Mouse (Mus musculus) hindbrain, postnatal 0 days (tissue): ENCODE measurements around the gene Lyzl6. TPM values are rescaled to one million over a fixed set of nuclear protein-coding genes. Genes with fewer than 3 reads are reported as not detected.

ENCODE experiments used
- ATAC-seq: fragments of 200-750 bp; cut with Nextera tagmentation; 2 replicates; pipeline ENCODE4 v1.8.0; 2017; ENCODE audit warnings: mild to moderate bottlenecking, moderate TSS enrichment, moderate library complexity
- DNase-seq: peaks from one replicate; pipeline ENCODE4 v3.0.0-alpha.2; 2015; ENCODE audit warnings: low spot score
- H3K27ac ChIP-seq: fragments of 300-500 bp; sonication (generic); 2 replicates; pipeline ENCODE4 v1.5.1; 2014; ENCODE audit warnings: mild to moderate bottlenecking
- H3K27me3 ChIP-seq: fragments of 300-500 bp; sonication (generic); 2 replicates; pipeline ENCODE4 v1.6.1; 2014; ENCODE audit warnings: low read length, mixed read lengths; ENCODE audit not compliant: insufficient read depth
- H3K36me3 ChIP-seq: fragments of 300-500 bp; sonication (generic); 2 replicates; pipeline ENCODE4 v1.6.1; 2014; ENCODE audit warnings: low read length, mixed read lengths; ENCODE audit not compliant: insufficient read depth
- H3K4me1 ChIP-seq: fragments of 300-500 bp; sonication (generic); 2 replicates; pipeline ENCODE4 v1.6.1; 2014; ENCODE audit warnings: antibody characterized with exemption, low read length, mixed read lengths; ENCODE audit not compliant: insufficient read depth
- H3K4me2 ChIP-seq: fragments of 300-500 bp; sonication (generic); 2 replicates; pipeline ENCODE4 v1.6.1; 2014; ENCODE audit warnings: low read depth, mild to moderate bottlenecking, low read length, moderate library complexity, mixed read lengths
- H3K4me3 ChIP-seq: fragments of 300-500 bp; sonication (generic); 2 replicates; pipeline ENCODE4 v1.5.1; 2014; ENCODE audit warnings: low read length
- H3K9ac ChIP-seq: fragments of 300-500 bp; sonication (generic); replicated peaks from 2 replicates; pipeline ENCODE4 v1.6.1; 2014; ENCODE audit warnings: mild to moderate bottlenecking, low read length, moderate library complexity, mixed read lengths
- H3K9me3 ChIP-seq: fragments of 300-500 bp; sonication (generic); 2 replicates; pipeline ENCODE4 v1.6.1; 2016; ENCODE audit warnings: low read length, mixed read lengths
- CTCF ChIP-seq: IDR thresholded peaks from 2 replicates; pipeline ENCODE4 v1.5.1; 2016; ENCODE audit warnings: antibody characterized with exemption, control low read depth, low read depth
- WGBS: fragments of 180-500 bp; shearing (Covaris S2); extraction: QIAGEN DNeasy Blood & Tissue Kit; methylation state at CpG from one replicate; pipeline ENCODE4 v1.1.7; 2014; 5-methylcytosine and 5-hydroxymethylcytosine counted together
- polyA plus RNA-seq: library from polyadenylated mRNA; unstranded; fragments of >200 nt; fragmentation: Nextera tagmentation; extraction: Ambion mirVana; gene quantifications from 2 replicates; pipeline ENCODE4 v1.2.1, GENCODE M21; 2015
- total RNA-seq: library from RNA; depleted of rRNA; stranded (reverse); fragments of >200 nt; gene quantifications from 2 replicates; pipeline ENCODE4 v1.2.3, GENCODE M21; 2014; rRNA removed

The Lyzl6 gene
- total and polyA plus RNA-seq, 2 experiments from 2014 or later: not detected

DNA sequence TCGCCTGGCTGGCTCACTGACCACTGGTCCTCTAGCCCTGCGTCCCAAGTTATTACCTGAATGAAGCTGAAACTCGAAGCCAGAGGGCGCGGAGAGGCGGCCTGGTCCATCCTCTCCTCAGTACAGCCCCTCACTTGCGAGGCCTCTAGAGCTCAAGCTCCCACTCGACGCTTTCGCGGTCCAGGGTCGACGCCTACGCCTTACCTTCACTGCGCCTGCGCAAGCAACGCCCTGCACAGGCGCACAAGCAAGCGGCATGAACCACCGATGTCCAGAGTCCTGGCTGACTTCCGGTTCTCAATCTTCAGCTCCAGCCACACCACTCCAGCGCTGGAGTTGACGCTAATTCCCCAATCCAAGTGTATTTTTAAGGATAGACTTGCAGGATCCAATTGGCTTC, 11.2 kb downstream of the Lyzl6 start:
- H3K4me2 ChIP-seq: no peak overlapping the region
- no peak for ATAC-seq
- no peak overlapping the region for H3K4me3 ChIP-seq
- H3K4me1 ChIP-seq: no peaks in the 10 kb centered on the region
- no peak for DNase-seq
- H3K27me3 ChIP-seq: no peaks in the 10 kb centered on the region
- H3K9ac ChIP-seq: no peak overlapping the region
- WGBS: 83% methylated on average over 23 of the region's 23 CpGs
- no peak for TF ChIP-seq CTCF
- H3K9me3 ChIP-seq: no peaks in the 10 kb centered on the region
- H3K27ac ChIP-seq: no peak overlapping the region
- no peaks in the 10 kb centered on the region for H3K36me3 ChIP-seq

GRCm38 (mm10) chr11:103621040-103621439, 17.6 kb downstream of the Lyzl6 start, which contains the start of gene Gm884:
Gm884 (minus strand) TSS chr11:103621140.
- H3K36me3 ChIP-seq: no peaks in the 10 kb centered on the region
- H3K27ac ChIP-seq: no peak within 1 kb of the TSS
- H3K4me1 ChIP-seq: no peaks in the 10 kb centered on the region
- no peak within 1 kb of the TSS for H3K4me2 ChIP-seq
- no peaks in the 10 kb centered on the region for H3K9me3 ChIP-seq
- H3K4me3 ChIP-seq: no peak within 1 kb of the TSS
- ATAC-seq: no peak
- no peak for TF ChIP-seq CTCF
- no peak for DNase-seq
- 85% methylated on average over 9 of the region's 9 CpGs for WGBS
- H3K27me3 ChIP-seq: no peaks in the 10 kb centered on the region
- H3K9ac ChIP-seq: no peak within 1 kb of the TSS

DNA sequence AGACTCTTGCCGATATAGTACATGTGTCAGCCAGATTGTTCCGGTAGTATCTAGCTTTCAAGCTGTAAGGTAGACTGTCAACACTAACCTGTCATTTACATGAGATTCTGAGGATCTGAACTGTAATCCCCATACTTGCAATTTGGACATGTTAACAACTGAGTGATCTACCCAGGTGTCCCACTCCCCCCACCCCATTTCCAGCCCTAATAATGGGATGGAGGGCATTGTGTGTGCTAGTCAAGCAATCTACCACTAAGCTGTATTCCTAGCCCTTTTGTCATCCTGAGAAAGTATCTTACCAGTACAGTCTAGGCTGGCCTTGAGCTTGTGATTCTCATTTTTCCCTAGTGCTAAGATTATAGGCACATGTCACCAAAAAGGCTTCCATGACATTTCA, 27.9 kb downstream of the Lyzl6 start:
- no peak for ATAC-seq
- WGBS: 99% methylated on average over 2 of the region's 2 CpGs
- H3K27me3 ChIP-seq: no peaks in the 10 kb centered on the region

DNA sequence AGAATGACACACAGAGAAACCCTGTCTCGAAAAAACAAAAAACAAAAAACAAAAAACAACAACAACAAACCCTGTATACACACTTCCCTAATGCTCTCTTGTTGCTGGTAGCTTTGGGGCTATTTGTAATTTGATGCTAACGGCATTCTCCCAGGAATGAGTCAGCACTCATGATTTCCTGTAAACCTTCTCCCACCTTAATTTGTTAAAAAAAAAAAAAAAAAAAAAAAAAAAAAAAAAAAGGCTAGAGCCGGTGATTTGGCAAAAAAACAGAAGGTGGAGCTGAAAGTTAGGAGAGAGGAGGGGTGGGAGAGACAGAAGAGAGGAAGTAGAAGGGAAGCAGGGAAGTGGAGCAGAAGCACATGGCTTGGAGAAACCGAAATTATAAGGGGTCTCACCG, 32.1 kb downstream of the Lyzl6 start:
- Histone ChIP-seq H3K27ac (no peak overlapping the region), H3K9ac (no peak overlapping the region), H3K9me3 (no peaks in the 10 kb centered on the region), H3K4me2 (no peak overlapping the region), H3K4me1 (no peaks in the 10 kb centered on the region), H3K27me3 (no peaks in the 10 kb centered on the region), H3K4me3 (no peak overlapping the region), H3K36me3 (no peaks in the 10 kb centered on the region)
- 74% methylated on average over 5 of the region's 5 CpGs for WGBS
- TF ChIP-seq CTCF: no peak
- DNase-seq (no peak), ATAC-seq (no peak)

More for the DNA sequence above, 27.9 kb downstream of the Lyzl6 start:
- DNase-seq: no peak
- Histone ChIP-seq H3K4me2 (no peak overlapping the region), H3K27ac (no peak overlapping the region), H3K4me1 (no peaks in the 10 kb centered on the region), H3K4me3 (no peak overlapping the region), H3K9ac (no peak overlapping the region), H3K9me3 (no peaks in the 10 kb centered on the region), H3K36me3 (no peaks in the 10 kb centered on the region)
- no peak for TF ChIP-seq CTCF

Other genes starting within 250 kb of the Lyzl6 start
- gene Plekhm1, start 226.2 kb downstream of the Lyzl6 start, total RNA-seq: 8.2 and 9.4 TPM in 2 replicates
- 4.9 and 6.3 TPM in 2 replicates for gene Plekhm1, start 226.2 kb downstream of the Lyzl6 start, polyA plus RNA-seq
- under 0.01 TPM in 1 of 2 replicates, not detected in the other for gene Lrrc37a, start 134.3 kb downstream of the Lyzl6 start, total RNA-seq
- gene Lrrc37a, start 134.3 kb downstream of the Lyzl6 start, polyA plus RNA-seq: not detected in 2 replicates
- gene Gm884, start 17.8 kb downstream of the Lyzl6 start, total RNA-seq: not detected in 2 replicates
- gene Gm884, start 17.8 kb downstream of the Lyzl6 start, polyA plus RNA-seq: 0.03 TPM in 1 of 2 replicates, not detected in the other
- gene Rprml, start 10.7 kb upstream of the Lyzl6 start, total RNA-seq: 10.5 and 13.6 TPM in 2 replicates
- gene Rprml, start 10.7 kb upstream of the Lyzl6 start, polyA plus RNA-seq: 5.9 and 6.3 TPM in 2 replicates
- 101 and 102 TPM in 2 replicates for gene Gosr2, start 59.0 kb upstream of the Lyzl6 start, total RNA-seq
- gene Gosr2, start 59.0 kb upstream of the Lyzl6 start, polyA plus RNA-seq: 93.3 and 99.4 TPM in 2 replicates
- 2.6 and 2.7 TPM in 2 replicates for gene Wnt9b, start 110.9 kb upstream of the Lyzl6 start, total RNA-seq
- gene Wnt9b, start 110.9 kb upstream of the Lyzl6 start, polyA plus RNA-seq: 0.86 and 1.0 TPM in 2 replicates
- 9.0 and 12.5 TPM in 2 replicates for gene Wnt3, start 135.3 kb upstream of the Lyzl6 start, total RNA-seq
- 11.1 and 11.6 TPM in 2 replicates for gene Wnt3, start 135.3 kb upstream of the Lyzl6 start, polyA plus RNA-seq